Mouse (Mus musculus): Measurements from ENCODE around the gene Efna3. TPM values are rescaled to one million over a fixed set of nuclear protein-coding genes. Genes with fewer than 3 reads are reported as not detected.

Gene Efna3
- polyA plus RNA-seq, 1 experiment from 2014 or later = 11.5 TPM

GRCm38 (mm10) chr3:89355512-89355902 lies 32.7 kb upstream of the Efna3 start:
- peak; percentile 71 for ATAC-seq (ENCODE audit: low FRiP score, low TSS enrichment)
- Histone ChIP-seq H3K27ac (ENCODE audit: low read length) (peak overlapping the region; percentile 45), H3K4me3 (ENCODE audit: low read length) (no peak overlapping the region), H3K27me3 (ENCODE audit: insufficient read depth, low read length) (no peaks in the 10 kb centered on the region), H3K36me3 (ENCODE audit: insufficient read depth, low read length) (no peaks in the 10 kb centered on the region), H3K9me3 (ENCODE audit: low read length) (no peaks in the 10 kb centered on the region), H3K4me1 (ENCODE audit: insufficient read depth, low read length) (peaks cover 12% of the 10 kb centered on the region), H3K9ac (replicated peaks; ENCODE audit: low read length) (no peak overlapping the region), H3K4me2 (replicated peaks; ENCODE audit: low read depth, low read length) (no peak overlapping the region)
- WGBS = 75% methylated on average over 6 of the region's 6 CpGs

GRCm38 (mm10) chr3:89354816-89355511 lies 32.2 kb upstream of the Efna3 start:
- H3K4me1 ChIP-seq (ENCODE audit: insufficient read depth, low read length) = peaks cover 17% of the 10 kb centered on the region
- WGBS = 14% methylated on average over 5 of the region's 5 CpGs
- H3K4me2 ChIP-seq (replicated peaks; ENCODE audit: low read depth, low read length) = no peak overlapping the region
- H3K4me3 ChIP-seq (ENCODE audit: low read length) = no peak overlapping the region
- H3K36me3 ChIP-seq (ENCODE audit: insufficient read depth, low read length) = no peaks in the 10 kb centered on the region
- H3K27ac ChIP-seq (ENCODE audit: low read length) = peak overlapping the region; percentile 45
- peak; percentile 25 for ATAC-seq (ENCODE audit: low FRiP score, low TSS enrichment)
- H3K9ac ChIP-seq (replicated peaks; ENCODE audit: low read length) = no peak overlapping the region
- no peaks in the 10 kb centered on the region for H3K9me3 ChIP-seq (ENCODE audit: low read length)
- H3K27me3 ChIP-seq (ENCODE audit: insufficient read depth, low read length) = no peaks in the 10 kb centered on the region

- ATAC-seq (ENCODE audit: low FRiP score, low TSS enrichment) = no peak
- Histone ChIP-seq H3K4me1 (ENCODE audit: insufficient read depth, low read length) (peaks cover 28% of the 10 kb centered on the region), H3K9ac (replicated peaks; ENCODE audit: low read length) (no peak overlapping the region), H3K36me3 (ENCODE audit: insufficient read depth, low read length) (no peaks in the 10 kb centered on the region), H3K9me3 (ENCODE audit: low read length) (no peaks in the 10 kb centered on the region), H3K27me3 (ENCODE audit: insufficient read depth, low read length) (no peaks in the 10 kb centered on the region), H3K27ac (ENCODE audit: low read length) (no peak overlapping the region), H3K4me2 (replicated peaks; ENCODE audit: low read depth, low read length) (no peak overlapping the region), H3K4me3 (ENCODE audit: low read length) (no peak overlapping the region)
- 49% methylated on average over 5 of the region's 5 CpGs for WGBS
These were observed 28.5 kb upstream of the Efna3 start for GRCm38 (mm10) chr3:89351271-89351670.

GRCm38 (mm10) chr3:89349869-89350501 lies 27.2 kb upstream of the Efna3 start, which contains the start of gene Adam15:
Gene Adam15 (minus strand): TSS chr3:89349996.
- peak within 1 kb of the TSS; percentile 73 for H3K27ac ChIP-seq (ENCODE audit: low read length)
- H3K9ac ChIP-seq (replicated peaks; ENCODE audit: low read length) = peak within 1 kb of the TSS; percentile 77
- H3K27me3 ChIP-seq (ENCODE audit: insufficient read depth, low read length) = no peaks in the 10 kb centered on the region
- no peaks in the 10 kb centered on the region for H3K9me3 ChIP-seq (ENCODE audit: low read length)
- H3K4me2 ChIP-seq (replicated peaks; ENCODE audit: low read depth, low read length) = peak within 1 kb of the TSS; percentile 97
- H3K4me1 ChIP-seq (ENCODE audit: insufficient read depth, low read length) = peaks cover 26% of the 10 kb centered on the region
- WGBS = under 1% methylated on average over 59 of the region's 59 CpGs
- peak; percentile 90 for ATAC-seq (ENCODE audit: low FRiP score, low TSS enrichment)
- H3K36me3 ChIP-seq (ENCODE audit: insufficient read depth, low read length) = peaks cover 6% of the 10 kb centered on the region
- peak within 1 kb of the TSS; percentile 72 for H3K4me3 ChIP-seq (ENCODE audit: low read length)

- Histone ChIP-seq H3K9ac (replicated peaks; ENCODE audit: low read length) (peak overlapping the region; percentile 77), H3K4me1 (ENCODE audit: insufficient read depth, low read length) (peaks cover 23% of the 10 kb centered on the region), H3K27me3 (ENCODE audit: insufficient read depth, low read length) (no peaks in the 10 kb centered on the region), H3K9me3 (ENCODE audit: low read length) (no peaks in the 10 kb centered on the region), H3K36me3 (ENCODE audit: insufficient read depth, low read length) (peaks cover 6% of the 10 kb centered on the region), H3K4me3 (ENCODE audit: low read length) (peak overlapping the region; percentile 72), H3K27ac (ENCODE audit: low read length) (peak overlapping the region; percentile 73), H3K4me2 (replicated peaks; ENCODE audit: low read depth, low read length) (peak overlapping the region; percentile 97)
- ATAC-seq (ENCODE audit: low FRiP score, low TSS enrichment) = peak; percentile 55
- under 1% methylated on average over 38 of the region's 38 CpGs for WGBS
These were observed 26.4 kb upstream of the Efna3 start for GRCm38 (mm10) chr3:89348911-89349868.

GRCm38 (mm10) chr3:89347916-89348315 lies 25.2 kb upstream of the Efna3 start:
- ATAC-seq (ENCODE audit: low FRiP score, low TSS enrichment) = no peak
- Histone ChIP-seq H3K4me3 (ENCODE audit: low read length) (peak overlapping the region; percentile 72), H3K9me3 (ENCODE audit: low read length) (no peaks in the 10 kb centered on the region), H3K4me1 (ENCODE audit: insufficient read depth, low read length) (peaks cover 23% of the 10 kb centered on the region), H3K4me2 (replicated peaks; ENCODE audit: low read depth, low read length) (peak overlapping the region; percentile 97), H3K27ac (ENCODE audit: low read length) (peak overlapping the region; percentile 73; the same call in 1 of the 2 replicates), H3K9ac (replicated peaks; ENCODE audit: low read length) (peak overlapping the region; percentile 77), H3K27me3 (ENCODE audit: insufficient read depth, low read length) (no peaks in the 10 kb centered on the region), H3K36me3 (ENCODE audit: insufficient read depth, low read length) (peaks cover 6% of the 10 kb centered on the region)
- 63% methylated on average over 1 of the region's 1 CpGs for WGBS

- Histone ChIP-seq H3K4me3 (ENCODE audit: low read length) (no peak overlapping the region), H3K27me3 (ENCODE audit: insufficient read depth, low read length) (no peaks in the 10 kb centered on the region), H3K9me3 (ENCODE audit: low read length) (no peaks in the 10 kb centered on the region), H3K4me1 (ENCODE audit: insufficient read depth, low read length) (peaks cover 18% of the 10 kb centered on the region), H3K9ac (replicated peaks; ENCODE audit: low read length) (no peak overlapping the region), H3K27ac (ENCODE audit: low read length) (no peak overlapping the region), H3K4me2 (replicated peaks; ENCODE audit: low read depth, low read length) (no peak overlapping the region), H3K36me3 (ENCODE audit: insufficient read depth, low read length) (peaks cover 6% of the 10 kb centered on the region)
- 80% methylated on average over 10 of the region's 10 CpGs for WGBS
- ATAC-seq (ENCODE audit: low FRiP score, low TSS enrichment) = no peak
These were observed 24.2 kb upstream of the Efna3 start for GRCm38 (mm10) chr3:89346815-89347540.

GRCm38 (mm10) chr3:89343279-89343678 lies 20.5 kb upstream of the Efna3 start:
- WGBS = 84% methylated on average over 7 of the region's 7 CpGs
- no peak overlapping the region for H3K9ac ChIP-seq (replicated peaks; ENCODE audit: low read length)
- H3K4me3 ChIP-seq (ENCODE audit: low read length) = no peak overlapping the region
- H3K4me2 ChIP-seq (replicated peaks; ENCODE audit: low read depth, low read length) = no peak overlapping the region
- no peak for ATAC-seq (ENCODE audit: low FRiP score, low TSS enrichment)
- peaks cover 6% of the 10 kb centered on the region for H3K36me3 ChIP-seq (ENCODE audit: insufficient read depth, low read length)
- peaks cover 28% of the 10 kb centered on the region for H3K4me1 ChIP-seq (ENCODE audit: insufficient read depth, low read length)
- H3K27ac ChIP-seq (ENCODE audit: low read length) = no peak overlapping the region
- no peaks in the 10 kb centered on the region for H3K27me3 ChIP-seq (ENCODE audit: insufficient read depth, low read length)
- no peaks in the 10 kb centered on the region for H3K9me3 ChIP-seq (ENCODE audit: low read length)

GRCm38 (mm10) chr3:89341794-89342193 lies 19.0 kb upstream of the Efna3 start:
- Histone ChIP-seq H3K4me2 (replicated peaks; ENCODE audit: low read depth, low read length) (no peak overlapping the region), H3K27ac (ENCODE audit: low read length) (no peak overlapping the region), H3K9ac (replicated peaks; ENCODE audit: low read length) (no peak overlapping the region), H3K4me1 (ENCODE audit: insufficient read depth, low read length) (peaks cover 32% of the 10 kb centered on the region), H3K36me3 (ENCODE audit: insufficient read depth, low read length) (peaks cover 6% of the 10 kb centered on the region), H3K9me3 (ENCODE audit: low read length) (no peaks in the 10 kb centered on the region), H3K4me3 (ENCODE audit: low read length) (no peak overlapping the region), H3K27me3 (ENCODE audit: insufficient read depth, low read length) (no peaks in the 10 kb centered on the region)
- ATAC-seq (ENCODE audit: low FRiP score, low TSS enrichment) = no peak
- WGBS = 92% methylated on average over 4 of the region's 4 CpGs

Measured in kidney, embryonic 16.5 days (tissue).